Mouse (Mus musculus): ENCODE data around the gene Tmem150a. TPM values are rescaled to one million over a fixed set of nuclear protein-coding genes. Genes with fewer than 3 reads are reported as not detected.

Tmem150a gene
- total and polyA plus RNA-seq, 2 experiments = 62.9 to 244 TPM

DNA sequence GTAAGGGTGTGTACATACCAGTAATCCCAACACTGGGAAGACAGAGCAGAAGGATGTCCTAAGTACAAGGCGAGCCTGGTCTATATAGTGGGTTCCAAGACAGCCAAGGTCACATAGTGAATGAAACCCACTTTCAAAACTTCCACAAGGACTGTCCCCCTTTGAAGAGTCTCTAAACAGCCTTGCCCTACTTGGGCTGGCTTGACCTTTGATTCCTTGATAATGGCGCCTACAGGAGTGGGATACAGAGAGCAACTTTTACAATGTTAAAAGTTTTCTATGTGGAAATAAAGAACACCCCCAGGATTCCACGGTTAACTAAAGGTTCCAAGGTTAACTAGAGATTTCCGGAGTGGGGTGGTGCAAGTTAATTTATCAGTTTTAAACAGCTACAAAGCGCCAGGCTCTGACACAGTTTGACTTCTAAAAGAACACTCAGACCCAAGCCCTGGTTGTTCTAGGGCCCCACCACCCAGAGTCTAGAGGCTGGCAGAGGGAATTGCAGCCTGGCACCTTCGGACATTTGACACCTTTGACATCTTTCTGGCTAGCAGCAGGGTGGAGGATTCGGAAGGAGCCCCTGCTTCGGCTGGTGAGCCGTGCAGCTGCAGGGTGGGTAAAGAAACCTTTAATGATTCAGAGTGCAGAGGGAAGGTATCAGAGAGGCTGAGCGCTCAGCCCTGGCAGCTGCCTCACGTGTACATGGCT lies 4.8 kb downstream of the Tmem150a start:
- no peak for DNase-seq (ENCODE audit: extremely low read depth, low read depth, low spot score)

DNA sequence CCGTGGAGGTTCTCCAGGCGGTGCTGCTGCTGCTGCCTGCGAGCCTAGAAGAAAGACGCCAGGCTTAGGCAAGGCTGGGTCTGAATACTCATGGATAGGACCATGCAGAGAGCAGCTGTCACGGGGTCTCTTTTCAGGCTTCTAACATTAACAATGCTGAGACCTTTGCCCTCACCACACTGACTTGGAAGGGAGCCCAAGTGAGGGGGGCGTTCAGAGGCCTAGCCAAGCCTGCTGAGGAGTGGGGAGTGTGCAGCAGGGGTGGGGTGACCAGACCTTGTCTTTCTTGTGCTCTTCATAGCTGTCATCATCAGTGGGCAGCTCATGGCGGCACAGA lies 5.3 kb downstream of the Tmem150a start:
- Histone ChIP-seq H3K36me3 (ENCODE audit: control insufficient read depth, insufficient read depth, low read length) (peaks cover 21% of the 10 kb centered on the region), H3K79me2 (ENCODE audit: control insufficient read depth, insufficient read depth, low read length) (peaks cover 3% of the 10 kb centered on the region; the same call in 1 of the 2 replicates), H3K4me1 (ENCODE audit: control insufficient read depth, insufficient read depth, low read length) (peaks cover 24% of the 10 kb centered on the region), H3K9ac (ENCODE audit: low read depth, low read length) (peak overlapping the region; percentile 37), H3K4me3 (ENCODE audit: insufficient read depth, low read depth, low read length) (no peak overlapping the region; the same call in 1 of the 2 replicates), H3K27me3 (ENCODE audit: control insufficient read depth, insufficient read depth, low read length) (no peaks in the 10 kb centered on the region), H3K27ac (replicated peaks; ENCODE audit: insufficient read depth, low read depth, low read length) (peak overlapping the region; percentile 25)
- TF ChIP-seq CTCF (IDR thresholded peaks at IDR 0.05; ENCODE audit: low read depth, low read length) (no peak), POLR2A (IDR thresholded peaks at IDR 0.05; ENCODE audit: extremely low read depth, insufficient read depth, low read length) (no peak)
- 23% methylated on average over 7 of the region's 7 CpGs for WGBS
- DNase-seq (ENCODE audit: extremely low read depth, low read depth, low spot score) = no peak

More for the DNA sequence above, 4.8 kb downstream of the Tmem150a start:
- Histone ChIP-seq H3K4me3 (ENCODE audit: insufficient read depth, low read depth, low read length) (no peak overlapping the region; the same call in 1 of the 2 replicates), H3K36me3 (ENCODE audit: control insufficient read depth, insufficient read depth, low read length) (peaks cover 21% of the 10 kb centered on the region), H3K9ac (ENCODE audit: low read depth, low read length) (peak overlapping the region; percentile 37), H3K27ac (replicated peaks; ENCODE audit: insufficient read depth, low read depth, low read length) (peak overlapping the region; percentile 25), H3K27me3 (ENCODE audit: control insufficient read depth, insufficient read depth, low read length) (no peaks in the 10 kb centered on the region), H3K79me2 (ENCODE audit: control insufficient read depth, insufficient read depth, low read length) (peaks cover 3% of the 10 kb centered on the region; the same call in 1 of the 2 replicates), H3K4me1 (ENCODE audit: control insufficient read depth, insufficient read depth, low read length) (peaks cover 24% of the 10 kb centered on the region)
- WGBS = 36% methylated on average over 11 of the region's 11 CpGs
- TF ChIP-seq CTCF (IDR thresholded peaks at IDR 0.05; ENCODE audit: low read depth, low read length) (peak; percentile 1; the same call in 1 of the 2 replicates), POLR2A (IDR thresholded peaks at IDR 0.05; ENCODE audit: extremely low read depth, insufficient read depth, low read length) (no peak)

DNA sequence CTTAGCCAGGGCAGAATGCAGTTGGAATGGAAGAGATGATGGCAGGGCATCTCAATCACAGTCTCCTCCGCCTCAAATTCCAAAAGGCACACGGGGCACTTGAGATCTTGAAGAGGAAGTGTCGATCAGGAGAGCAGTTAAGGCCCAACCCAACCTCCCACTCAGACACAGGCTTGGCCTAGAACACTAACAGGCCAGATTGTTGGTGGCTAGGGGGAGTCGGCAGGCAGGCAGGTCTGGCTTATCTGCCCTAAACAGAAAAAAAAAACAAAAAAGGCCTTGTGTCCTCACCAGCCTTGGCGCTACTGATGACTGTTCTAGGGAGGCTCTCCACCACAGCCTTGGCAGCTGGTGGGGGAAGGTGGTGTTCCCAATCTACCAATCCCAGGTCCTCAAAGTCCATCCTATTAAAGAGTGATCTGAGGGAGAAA lies 5.9 kb downstream of the Tmem150a start:
- H3K27ac ChIP-seq (replicated peaks; ENCODE audit: insufficient read depth, low read depth, low read length) = peak overlapping the region; percentile 25
- no peak overlapping the region; the same call in 1 of the 2 replicates for H3K4me3 ChIP-seq (ENCODE audit: insufficient read depth, low read depth, low read length)
- no peak for TF ChIP-seq POLR2A (IDR thresholded peaks at IDR 0.05; ENCODE audit: extremely low read depth, insufficient read depth, low read length)
- TF ChIP-seq CTCF (IDR thresholded peaks at IDR 0.05; ENCODE audit: low read depth, low read length) = no peak
- no peaks in the 10 kb centered on the region for H3K27me3 ChIP-seq (ENCODE audit: control insufficient read depth, insufficient read depth, low read length)
- peaks cover 3% of the 10 kb centered on the region; the same call in 1 of the 2 replicates for H3K79me2 ChIP-seq (ENCODE audit: control insufficient read depth, insufficient read depth, low read length)
- peak overlapping the region; percentile 24 for H3K9ac ChIP-seq (ENCODE audit: low read depth, low read length)
- 15% methylated on average over 5 of the region's 5 CpGs for WGBS
- peaks cover 21% of the 10 kb centered on the region for H3K36me3 ChIP-seq (ENCODE audit: control insufficient read depth, insufficient read depth, low read length)
- H3K4me1 ChIP-seq (ENCODE audit: control insufficient read depth, insufficient read depth, low read length) = peaks cover 24% of the 10 kb centered on the region
- peak; percentile 56 for DNase-seq (ENCODE audit: extremely low read depth, low read depth, low spot score)

DNA sequence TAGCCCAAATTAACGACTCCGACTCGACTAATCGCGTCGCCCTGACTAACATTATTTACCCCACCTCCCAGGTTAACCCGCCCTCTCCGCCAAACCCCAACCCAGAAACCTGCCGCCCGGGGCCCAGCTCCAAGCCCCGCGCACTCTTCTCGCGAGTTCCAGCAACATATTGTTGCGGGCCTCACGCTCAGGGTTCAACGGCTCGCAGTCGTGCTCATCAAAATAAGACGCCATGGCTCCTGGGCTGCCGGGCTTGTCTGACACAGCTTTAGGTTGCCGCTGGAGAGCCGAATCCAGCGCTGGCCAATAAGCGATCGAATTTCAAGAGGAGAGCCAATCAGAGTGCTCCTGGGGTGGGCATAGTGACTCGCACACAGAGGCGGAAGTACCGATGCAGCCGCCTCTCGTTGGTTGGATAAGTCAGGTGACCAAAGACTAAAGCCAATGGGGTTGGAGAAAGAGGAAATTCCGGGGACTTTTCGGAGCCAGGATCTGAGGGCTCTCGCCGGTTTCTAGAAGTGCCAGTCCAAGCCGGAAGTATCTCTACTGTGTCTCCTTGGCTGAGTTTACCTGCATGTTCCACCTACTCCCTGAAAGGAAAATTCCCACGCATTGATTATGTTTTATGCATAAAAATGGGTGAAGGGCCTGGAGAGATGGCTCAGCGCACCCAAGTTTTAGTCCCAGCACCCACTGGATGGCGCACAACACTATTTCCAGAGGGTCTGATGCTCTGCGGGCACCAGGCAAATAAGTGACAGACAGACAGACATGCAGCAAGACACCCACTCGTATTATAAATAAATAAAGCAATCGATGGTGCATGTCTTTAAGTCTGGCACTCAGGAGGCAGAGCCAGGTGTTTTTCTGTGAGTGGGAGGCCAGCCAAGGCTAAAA lies 7.1 kb downstream of the Tmem150a start:
- Histone ChIP-seq H3K36me3 (ENCODE audit: control insufficient read depth, insufficient read depth, low read length) (peaks cover 16% of the 10 kb centered on the region), H3K4me3 (ENCODE audit: insufficient read depth, low read depth, low read length) (peak overlapping the region; percentile 76), H3K27ac (replicated peaks; ENCODE audit: insufficient read depth, low read depth, low read length) (peak overlapping the region; percentile 73), H3K79me2 (ENCODE audit: control insufficient read depth, insufficient read depth, low read length) (peaks cover 3% of the 10 kb centered on the region; the same call in 1 of the 2 replicates), H3K27me3 (ENCODE audit: control insufficient read depth, insufficient read depth, low read length) (no peaks in the 10 kb centered on the region), H3K9ac (ENCODE audit: low read depth, low read length) (peak overlapping the region; percentile 80), H3K4me1 (ENCODE audit: control insufficient read depth, insufficient read depth, low read length) (peaks cover 20% of the 10 kb centered on the region)
- peak; percentile 97 for DNase-seq (ENCODE audit: extremely low read depth, low read depth, low spot score)
- TF ChIP-seq CTCF (IDR thresholded peaks at IDR 0.05; ENCODE audit: low read depth, low read length) (peak; percentile 44), POLR2A (IDR thresholded peaks at IDR 0.05; ENCODE audit: extremely low read depth, insufficient read depth, low read length) (peak; percentile 94)
- under 1% methylated on average over 42 of the region's 42 CpGs for WGBS

DNA sequence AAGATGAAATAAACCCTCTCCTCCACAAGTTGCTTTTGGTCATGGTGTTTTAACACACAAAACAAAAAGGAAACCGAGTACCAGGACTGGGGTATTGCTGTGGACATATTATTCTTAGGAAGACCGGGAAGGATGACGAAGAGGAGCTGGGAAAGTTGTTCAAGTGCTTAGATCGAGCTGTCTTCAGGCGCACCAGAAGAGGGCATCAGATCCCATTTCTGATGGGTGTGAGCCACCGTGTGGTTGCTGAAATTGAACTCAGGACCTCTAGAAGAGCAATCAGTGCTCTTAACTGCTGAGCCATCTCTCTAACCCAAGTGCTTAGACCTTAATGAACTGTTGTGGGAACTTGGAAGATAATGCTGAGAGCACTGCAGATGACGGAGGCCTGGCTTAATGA lies 8.8 kb downstream of the Tmem150a start:
- H3K27ac ChIP-seq (replicated peaks; ENCODE audit: insufficient read depth, low read depth, low read length) = no peak overlapping the region
- H3K79me2 ChIP-seq (ENCODE audit: control insufficient read depth, insufficient read depth, low read length) = peaks cover 3% of the 10 kb centered on the region; the same call in 1 of the 2 replicates
- no peak overlapping the region for H3K9ac ChIP-seq (ENCODE audit: low read depth, low read length)
- no peak overlapping the region for H3K4me3 ChIP-seq (ENCODE audit: insufficient read depth, low read depth, low read length)
- TF ChIP-seq POLR2A (IDR thresholded peaks at IDR 0.05; ENCODE audit: extremely low read depth, insufficient read depth, low read length) (no peak), CTCF (IDR thresholded peaks at IDR 0.05; ENCODE audit: low read depth, low read length) (peak; percentile 67)
- peaks cover 16% of the 10 kb centered on the region for H3K4me1 ChIP-seq (ENCODE audit: control insufficient read depth, insufficient read depth, low read length)
- H3K27me3 ChIP-seq (ENCODE audit: control insufficient read depth, insufficient read depth, low read length) = no peaks in the 10 kb centered on the region
- peaks cover 8% of the 10 kb centered on the region; the same call in 1 of the 2 replicates for H3K36me3 ChIP-seq (ENCODE audit: control insufficient read depth, insufficient read depth, low read length)
- WGBS = 37% methylated on average over 7 of the region's 7 CpGs
- DNase-seq (ENCODE audit: extremely low read depth, low read depth, low spot score) = peak; percentile 53
